Mouse (Mus musculus): ENCODE results near the gene Unc13a.

The Unc13a gene

GRCm38 (mm10) chr8:71687616-71688015 lies 16.1 kb upstream of the Unc13a start:
- DNase-seq (ENCODE audit: low read depth, low spot score): no peak

DNA sequence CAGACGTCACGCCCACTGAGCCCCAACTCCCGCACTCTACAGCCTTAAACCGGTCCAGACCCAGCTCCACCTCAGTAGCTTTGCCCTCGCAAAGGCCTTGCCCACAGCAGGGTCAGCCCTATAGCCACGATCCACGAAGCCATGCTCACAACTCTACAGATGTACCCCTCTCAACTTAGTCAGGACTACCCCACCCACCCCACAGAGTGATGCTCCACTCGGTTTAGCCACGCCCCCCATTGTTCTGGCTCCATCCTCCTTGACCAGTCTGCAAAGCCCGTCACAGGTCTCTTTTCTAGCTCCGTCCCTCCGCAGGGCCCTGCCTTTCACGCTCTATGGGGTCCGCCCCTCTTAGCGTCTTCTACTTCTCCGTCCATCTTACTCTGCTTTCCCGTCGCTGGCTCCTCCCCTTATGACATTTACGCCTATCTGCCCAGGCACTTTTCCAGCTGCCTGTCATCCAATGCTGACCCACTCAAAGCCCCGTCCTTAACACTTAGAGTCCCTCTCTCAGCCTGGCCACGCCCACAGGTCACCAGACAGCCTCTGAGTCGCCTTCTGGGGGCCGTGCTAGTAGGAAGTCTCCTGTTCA lies 14.7 kb upstream of the Unc13a start:
- no peak for DNase-seq (ENCODE audit: low read depth, low spot score)

DNA sequence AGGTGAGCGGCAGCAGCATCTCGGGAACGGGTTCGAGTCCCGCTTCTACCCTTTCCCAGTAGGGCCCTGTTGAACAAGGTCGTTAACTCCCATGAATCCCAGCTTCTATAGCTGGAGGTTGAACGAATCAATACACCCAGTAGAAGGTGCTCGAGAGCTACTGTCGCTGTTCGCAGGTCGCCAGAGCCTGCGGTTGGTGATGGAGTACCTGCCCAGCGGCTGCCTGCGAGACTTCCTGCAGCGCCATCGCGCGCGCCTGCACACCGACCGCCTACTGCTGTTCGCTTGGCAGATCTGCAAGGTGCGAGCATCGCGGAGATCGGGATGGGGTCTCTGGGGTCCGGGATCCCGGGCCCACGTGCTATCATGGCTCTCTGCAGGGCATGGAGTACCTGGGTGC lies 14.0 kb upstream of the Unc13a start:
- no peak for DNase-seq (ENCODE audit: low read depth, low spot score)

- no peak for DNase-seq (ENCODE audit: low read depth, low spot score)
These were observed 13.1 kb upstream of the Unc13a start for GRCm38 (mm10) chr8:71684701-71685100.

DNA sequence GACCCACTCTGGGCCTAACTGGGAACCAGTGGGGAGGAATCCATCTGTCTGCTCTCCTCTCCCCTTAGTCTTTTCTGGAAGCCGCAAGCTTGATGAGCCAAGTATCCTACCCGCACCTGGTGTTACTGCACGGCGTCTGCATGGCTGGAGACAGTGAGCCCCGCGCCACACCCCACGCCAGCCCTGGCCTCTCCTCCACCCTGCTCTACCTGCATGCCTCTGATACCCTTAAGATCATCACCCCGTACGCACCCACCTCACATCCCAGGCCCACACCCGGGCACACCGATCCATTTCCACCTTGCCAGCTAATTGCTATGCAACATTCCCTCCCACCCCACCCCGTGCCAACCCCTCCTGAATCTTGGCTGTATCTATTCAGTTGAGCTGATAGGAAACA lies 11.3 kb upstream of the Unc13a start:
- DNase-seq (ENCODE audit: low read depth, low spot score): no peak

GRCm38 (mm10) chr8:71681369-71681915 lies 9.9 kb upstream of the Unc13a start:
- DNase-seq (ENCODE audit: low read depth, low spot score): no peak

- DNase-seq (ENCODE audit: low read depth, low spot score): no peak
These were observed 8.9 kb upstream of the Unc13a start for GRCm38 (mm10) chr8:71680471-71680870.

DNA sequence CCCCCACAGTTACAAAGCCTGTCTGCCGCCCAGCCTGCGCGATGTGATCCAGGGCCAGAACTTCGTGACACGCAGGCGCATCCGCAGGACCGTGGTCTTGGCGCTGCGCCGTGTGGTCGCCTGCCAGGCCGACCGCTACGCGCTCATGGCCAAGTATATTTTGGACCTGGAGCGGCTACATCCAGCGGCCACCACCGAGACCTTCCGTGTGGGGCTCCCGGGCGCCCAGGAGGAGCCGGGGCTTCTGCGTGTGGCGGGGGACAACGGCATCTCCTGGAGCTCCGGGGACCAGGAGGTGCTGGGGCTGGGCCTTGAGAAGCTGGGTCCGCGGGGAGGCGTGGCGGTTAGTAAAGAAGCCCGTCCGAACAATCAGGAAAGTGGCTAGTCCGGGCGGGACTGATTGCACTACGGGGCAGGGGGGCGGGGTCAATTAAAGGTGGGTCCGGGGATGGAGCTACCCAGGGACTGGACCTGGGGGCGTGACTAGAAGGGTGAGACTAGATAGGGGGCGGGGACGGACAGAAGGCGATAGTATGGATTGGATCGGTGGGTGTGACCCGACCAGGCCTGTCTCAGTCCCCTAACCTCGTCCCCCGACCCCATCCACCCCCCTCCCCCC lies 8.1 kb upstream of the Unc13a start:
- no peak for DNase-seq (ENCODE audit: low read depth, low spot score)

DNA sequence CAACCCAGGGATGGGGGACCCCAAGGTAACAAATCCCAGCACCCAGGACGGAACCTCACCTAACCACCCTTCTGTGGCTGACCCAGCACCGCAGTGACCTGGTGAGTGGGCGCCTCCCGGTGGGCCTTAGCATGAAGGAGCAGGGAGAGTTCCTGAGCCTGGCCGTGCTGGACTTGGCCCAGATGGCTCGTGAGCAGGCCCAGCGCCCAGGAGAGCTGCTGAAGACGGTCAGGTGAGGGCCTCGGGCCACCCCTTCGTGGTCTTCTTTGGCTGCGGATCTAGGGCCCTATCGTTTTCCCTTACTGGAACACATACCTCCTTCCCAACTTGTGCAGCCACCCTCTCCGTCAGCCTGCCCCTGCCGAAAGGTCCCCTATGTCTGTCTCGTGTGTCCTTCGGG lies 7.6 kb upstream of the Unc13a start:
- no peak for DNase-seq (ENCODE audit: low read depth, low spot score)

DNA sequence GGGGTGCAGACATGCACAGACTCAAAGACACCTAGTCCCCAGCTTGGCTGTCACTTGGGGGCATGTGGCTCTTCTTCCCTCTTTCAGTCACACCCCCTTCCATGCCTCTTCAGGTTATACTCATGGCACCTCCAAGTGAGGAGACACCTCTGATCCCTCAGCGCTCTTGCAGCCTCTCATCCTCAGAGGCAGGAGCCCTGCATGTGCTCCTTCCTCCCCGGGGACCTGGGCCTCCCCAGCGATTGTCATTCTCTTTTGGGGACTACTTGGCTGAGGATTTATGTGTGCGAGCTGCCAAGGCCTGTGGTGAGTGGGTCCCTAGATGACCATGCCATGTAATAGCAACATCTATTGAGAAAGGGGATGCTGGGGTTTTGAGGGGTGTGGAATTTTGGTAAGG lies 6.7 kb upstream of the Unc13a start:
- no peak for DNase-seq (ENCODE audit: low read depth, low spot score)

DNA sequence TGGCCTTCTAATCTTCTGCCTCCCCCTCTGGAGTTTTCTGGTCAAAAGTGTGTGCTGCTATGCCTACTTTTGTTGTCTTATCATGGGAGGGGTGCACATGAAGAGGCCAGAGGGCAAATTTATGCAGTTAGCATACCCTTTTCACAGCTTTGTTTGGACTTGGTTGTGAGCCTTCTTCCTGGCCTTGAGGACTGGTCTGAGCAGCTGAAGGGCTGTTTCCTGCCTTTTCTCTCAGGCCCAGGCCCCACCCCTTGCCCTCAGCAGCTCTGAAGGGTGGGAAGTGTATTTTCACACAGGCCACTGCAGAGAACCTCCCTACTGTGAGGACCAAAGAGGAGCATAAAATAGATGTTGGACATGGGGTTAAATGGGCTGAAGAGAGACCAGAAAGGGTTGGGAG lies 6.0 kb upstream of the Unc13a start:
- no peak for DNase-seq (ENCODE audit: low read depth, low spot score)

DNA sequence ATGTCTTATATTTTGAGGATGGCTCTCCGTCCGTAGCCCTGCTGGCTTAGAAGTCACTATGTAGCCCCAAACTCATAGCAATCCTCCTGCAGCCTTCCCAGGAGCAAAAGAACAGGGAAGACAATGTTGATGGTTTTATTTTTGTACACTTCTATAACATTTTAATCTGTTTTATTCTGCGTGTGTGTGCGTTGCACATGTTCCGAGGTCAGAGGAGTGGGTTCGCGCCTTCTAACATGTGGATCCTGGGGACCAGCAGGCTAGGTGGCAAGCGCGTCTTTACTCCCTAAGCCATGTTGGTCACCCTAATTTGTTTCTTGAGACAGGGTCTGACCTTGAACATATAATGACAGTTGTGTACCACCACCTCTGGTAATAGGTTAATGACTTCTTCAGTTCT lies 5.2 kb upstream of the Unc13a start:
- DNase-seq (ENCODE audit: low read depth, low spot score): no peak

- no peak for DNase-seq (ENCODE audit: low read depth, low spot score)
These were observed 4.6 kb upstream of the Unc13a start, which contains the start of gene Jak3 for GRCm38 (mm10) chr8:71676020-71676741. TSS of gene Jak3 (plus strand) at chr8:71676296.

DNA sequence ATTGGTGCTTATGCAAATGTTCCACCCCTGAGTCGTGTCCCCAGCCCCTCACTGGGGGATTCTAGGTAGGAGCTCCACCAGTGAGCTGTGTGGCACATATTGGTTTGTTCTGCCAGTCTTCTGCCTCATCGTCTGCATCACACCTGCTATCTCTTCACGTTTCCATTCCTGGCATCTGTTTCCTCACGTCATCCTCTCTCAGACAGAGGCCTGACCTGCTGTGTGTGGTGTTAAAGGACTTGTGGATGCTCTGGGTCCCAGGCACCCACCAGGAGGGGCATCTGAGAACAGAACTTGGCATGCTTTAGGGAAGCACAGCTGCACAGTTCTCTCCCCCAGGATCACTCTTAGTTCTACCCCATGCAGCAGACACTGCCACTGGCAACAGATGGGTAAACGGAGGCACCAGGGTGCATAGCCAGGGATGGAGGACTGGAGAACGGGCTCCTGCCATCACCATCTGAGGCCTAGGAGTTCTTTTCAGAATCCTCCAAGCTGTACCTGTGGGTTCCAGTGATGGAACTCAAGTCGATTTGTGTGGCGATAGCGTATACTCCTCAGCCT lies 4.0 kb upstream of the Unc13a start:
- no peak for DNase-seq (ENCODE audit: low read depth, low spot score)

- DNase-seq (ENCODE audit: low read depth, low spot score): no peak
These were observed 2.5 kb upstream of the Unc13a start for GRCm38 (mm10) chr8:71674071-71674470.

GRCm38 (mm10) chr8:71672168-71672735 lies 695 bp upstream of the Unc13a start:
- no peak for DNase-seq (ENCODE audit: low read depth, low spot score)

- DNase-seq (ENCODE audit: low read depth, low spot score): peak; percentile 85
These were observed 672 bp downstream of the Unc13a start for GRCm38 (mm10) chr8:71670621-71671548.

DNA sequence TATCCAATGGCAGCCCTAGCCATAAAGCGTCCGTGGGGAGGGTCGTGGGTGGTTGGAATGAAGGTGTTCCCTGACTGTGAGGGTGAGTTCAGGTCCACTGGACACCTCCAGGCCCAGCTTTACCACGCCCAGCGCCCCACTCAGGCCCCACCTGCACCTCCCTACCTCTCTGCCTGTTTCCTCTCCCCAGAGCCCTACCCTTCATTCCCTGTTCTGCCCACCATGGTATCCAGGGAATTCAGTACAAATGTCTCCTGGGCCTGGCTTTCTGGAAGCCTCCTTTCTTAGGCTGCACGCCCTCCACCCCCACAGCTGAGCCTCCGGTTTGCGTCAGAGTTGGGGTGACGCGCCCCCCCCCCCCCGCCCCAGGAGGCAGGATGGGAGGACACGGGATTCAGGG lies 1.4 kb downstream of the Unc13a start:
- DNase-seq (ENCODE audit: low read depth, low spot score): no peak

GRCm38 (mm10) chr8:71668220-71668975 lies 3.2 kb downstream of the Unc13a start:
- DNase-seq (ENCODE audit: low read depth, low spot score): no peak

DNA sequence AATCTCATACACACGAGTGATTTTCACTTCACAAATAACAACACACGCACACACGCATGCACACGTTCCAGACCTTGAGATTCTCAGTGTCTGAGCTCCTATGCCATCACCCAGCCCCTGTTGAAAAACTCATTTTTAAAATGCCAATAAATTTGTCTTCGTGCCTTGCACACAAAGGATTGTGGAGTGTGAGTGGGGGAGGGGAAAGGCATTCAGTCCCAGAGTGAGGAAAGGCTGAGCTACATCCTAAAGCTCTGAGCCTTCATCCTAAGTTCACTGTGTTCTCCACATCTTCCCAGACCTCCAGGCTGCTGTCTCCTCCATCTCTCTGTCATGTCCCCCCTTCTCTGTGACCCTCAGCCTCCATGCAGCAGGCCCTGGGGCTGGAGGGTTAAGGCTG lies 4.3 kb downstream of the Unc13a start:
- no peak for DNase-seq (ENCODE audit: low read depth, low spot score)
